Mouse (Mus musculus) CH12.LX (cell line): ENCODE measurements around the gene Lhfp. TPM values are rescaled to one million over a fixed set of nuclear protein-coding genes. Genes with fewer than 3 reads are reported as not detected.

Experiments
- DNase-seq: peaks from one replicate; pipeline ENCODE4 v3.0.0-alpha.2; 2013; ENCODE audit errors: extremely low read depth
- H3K27ac ChIP-seq: 2 replicates; pipeline ENCODE4 v1.5.1; 2012; ENCODE audit warnings: low read depth, mild to moderate bottlenecking, control low read depth, moderate library complexity; ENCODE audit not compliant: insufficient read depth
- H3K27me3 ChIP-seq: replicated peaks from 2 replicates; pipeline ENCODE3; 2012; ENCODE audit warnings: inconsistent platforms
- H3K36me3 ChIP-seq, 2 experiments: replicated peaks in 1 of 2; 2 replicates each; pipeline versions ENCODE3 to v1.6.1; 2012; ENCODE audit warnings: inconsistent platforms in 1 of 2, low read length in 1 of 2, mild to moderate bottlenecking in 1 of 2, mixed read lengths in 1 of 2, moderate library complexity in 1 of 2; ENCODE audit not compliant: control insufficient read depth in 1 of 2, insufficient read depth in 1 of 2
- H3K4me1 ChIP-seq, 2 experiments: 2 replicates each; pipeline ENCODE4 v1.6.1; 2012; ENCODE audit warnings: inconsistent platforms in 1 of 2, moderate library complexity in 1 of 2; ENCODE audit not compliant: insufficient read depth in 2 of 2, control insufficient read depth in 1 of 2
- H3K4me2 ChIP-seq: 2 replicates; pipeline ENCODE4 v1.6.1; 2012; ENCODE audit warnings: low read depth, mild to moderate bottlenecking, control low read depth; ENCODE audit not compliant: poor library complexity, insufficient read depth, severe bottlenecking
- H3K4me3 ChIP-seq, 3 experiments: fragments of 150-350 bp in 1 of 3; sonication (generic) in 1 of 3; replicated peaks in 1 of 3; 2 replicates each; pipeline versions ENCODE3 to v1.5.1; 2011 to 2012; ENCODE audit warnings: low read depth in 2 of 3, low read length in 2 of 3, mild to moderate bottlenecking in 2 of 3, moderate library complexity in 2 of 3, control low read depth in 1 of 3, improper control_type of control experiment in 1 of 3, inconsistent platforms in 1 of 3, mixed read lengths in 1 of 3; ENCODE audit not compliant: poor library complexity in 1 of 3
- H3K79me2 ChIP-seq: replicated peaks from 2 replicates; pipeline ENCODE4 v1.6.1; 2012; ENCODE audit warnings: mild to moderate bottlenecking, moderate library complexity; ENCODE audit not compliant: control insufficient read depth, poor library complexity, insufficient read depth, severe bottlenecking; ENCODE audit errors: extremely low read depth
- H3K9ac ChIP-seq: 2 replicates; pipeline ENCODE4 v1.6.1; 2012; ENCODE audit warnings: low read depth, mild to moderate bottlenecking, control low read depth, moderate library complexity; ENCODE audit not compliant: insufficient read depth
- H3K9me3 ChIP-seq: replicated peaks from 2 replicates; pipeline ENCODE3; 2012; ENCODE audit warnings: low read length, inconsistent platforms, mixed read lengths
- CHD2 ChIP-seq: IDR thresholded peaks from 2 replicates; pipeline ENCODE4 v1.6.1; 2011; ENCODE audit warnings: low read length, improper control_type of control experiment
- CTCF ChIP-seq, 2 experiments: IDR thresholded peaks in 1 of 2; conservative IDR thresholded peaks in 1 of 2; 2 replicates each; pipeline ENCODE4 v1.5.1; 2011 to 2012; ENCODE audit warnings: low read depth in 2 of 2, low read length in 2 of 2, improper control_type of control experiment in 1 of 2, inconsistent platforms in 1 of 2, mild to moderate bottlenecking in 1 of 2, moderate library complexity in 1 of 2
- E2F4 ChIP-seq: IDR thresholded peaks from 2 replicates; pipeline ENCODE4 v1.6.1; 2011; ENCODE audit warnings: low read depth, low read length, improper control_type of control experiment; ENCODE audit not compliant: insufficient replicate concordance
- ETS1 ChIP-seq: conservative IDR thresholded peaks from 2 replicates; pipeline ENCODE4 v1.6.1; 2012; ENCODE audit warnings: low read depth, mild to moderate bottlenecking, inconsistent platforms, low read length, improper control_type of control experiment, moderate library complexity
- GABPA ChIP-seq: IDR thresholded peaks from 2 replicates; pipeline ENCODE4 v1.6.1; 2012; ENCODE audit warnings: low read depth, low read length, improper control_type of control experiment, inconsistent platforms; ENCODE audit not compliant: insufficient replicate concordance
- IRF4 ChIP-seq: IDR thresholded peaks from 2 replicates; pipeline ENCODE4 v1.6.1; 2014; ENCODE audit warnings: low read depth, mild to moderate bottlenecking, inconsistent platforms, low read length, improper control_type of control experiment
- JUND ChIP-seq: conservative IDR thresholded peaks from 2 replicates; pipeline ENCODE4 v1.6.1; 2011; ENCODE audit warnings: low read depth, low read length, improper control_type of control experiment
- MAX ChIP-seq: IDR thresholded peaks from 2 replicates; pipeline ENCODE4 v1.6.1; 2011; ENCODE audit warnings: low read length, improper control_type of control experiment
- MEF2A ChIP-seq: IDR thresholded peaks from 2 replicates; pipeline ENCODE4 v1.6.1; 2014; ENCODE audit warnings: low read depth, mild to moderate bottlenecking, inconsistent platforms, low read length, improper control_type of control experiment, borderline replicate concordance
- MXI1 ChIP-seq: IDR thresholded peaks from 2 replicates; pipeline ENCODE4 v1.6.1; 2011; ENCODE audit warnings: mild to moderate bottlenecking, low read depth, low read length, improper control_type of control experiment
- MYC ChIP-seq: IDR thresholded peaks from 2 replicates; pipeline ENCODE4 v1.6.1; 2011; ENCODE audit warnings: low read depth, mild to moderate bottlenecking, improper control_type of control experiment, low read length
- PAX5 ChIP-seq: IDR thresholded peaks from 2 replicates; pipeline ENCODE4 v1.6.1; 2012; ENCODE audit warnings: low read length, inconsistent platforms, mixed read lengths
- RAD21 ChIP-seq: IDR thresholded peaks from 2 replicates; pipeline ENCODE4 v1.6.1; 2011; ENCODE audit warnings: low read depth, mild to moderate bottlenecking, low read length, improper control_type of control experiment, moderate library complexity
- USF1 ChIP-seq: IDR thresholded peaks from 2 replicates; pipeline ENCODE4 v1.6.1; 2014; ENCODE audit warnings: low read depth, mild to moderate bottlenecking, inconsistent platforms, low read length, improper control_type of control experiment
- ZMIZ1 ChIP-seq: IDR thresholded peaks from 2 replicates; pipeline ENCODE4 v1.6.1; 2012; ENCODE audit warnings: low read depth, mild to moderate bottlenecking, inconsistent platforms, low read length, improper control_type of control experiment
- dilution Hi-C: fragments of 300-500 bp; cut with MboI; formaldehyde crosslinking; loops from 2 replicates; pipeline ENCODE4 v1.14.3; 2020; ENCODE audit warnings: low sequenced_read_pairs; ENCODE audit not compliant: extremely low pct_unique_long_range_greater_than_20kb, extremely low pct_ligation_motif_present
- in situ Hi-C: fragments of 300-500 bp; cut with MboI; formaldehyde crosslinking; loops from 3 replicates; pipeline ENCODE4 v1.14.3; 2019; ENCODE audit warnings: low sequenced_read_pairs, low pct_ligation_motif_present, low pct_unique_long_range_greater_than_20kb, mixed read lengths
- polyA plus RNA-seq: library from polyadenylated mRNA; unstranded; fragments of >175 nt; gene quantifications from 2 replicates; pipeline ENCODE4 v1.2.1, GENCODE M21; 2012; ENCODE audit warnings: low read depth; ENCODE audit not compliant: insufficient read length
- total RNA-seq, 2 experiments: library from RNA; depleted of rRNA; stranded (reverse); fragments of 300-350 nt in 1 of 2; fragments of >200 nt in 1 of 2; gene quantifications; 2 replicates each; pipeline ENCODE4 v1.2.3; 2012 to 2014

Lhfp gene
- total and polyA plus RNA-seq, 3 experiments: not detected

DNA sequence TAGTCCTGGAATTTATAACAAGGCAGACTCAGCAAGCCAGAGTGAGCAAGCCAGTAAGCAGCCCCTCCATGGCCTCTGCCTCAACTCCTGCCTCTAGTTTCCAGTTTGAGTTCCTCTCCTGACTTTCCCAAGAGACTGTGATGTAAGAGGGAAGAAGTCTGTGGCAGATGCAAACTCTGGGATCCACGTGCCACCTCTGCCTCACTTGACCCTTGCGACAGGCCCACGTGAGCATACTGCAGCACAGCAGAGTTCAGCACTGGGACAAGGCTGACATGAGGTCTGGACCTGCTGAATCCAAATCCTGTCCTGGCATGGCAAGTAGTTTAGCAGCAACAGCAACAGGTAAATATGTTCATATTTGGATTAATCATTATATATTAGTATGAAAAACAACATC is 41.3 kb upstream of the Lhfp start:
- 0 out of 4 replicates have a peak, but pooled peaks cover 0 to 2% of the 10 kb centered on the region in 2 experiments for H3K4me1 ChIP-seq
- no peaks in the 10 kb centered on the region for H3K9me3 ChIP-seq
- H3K4me2 ChIP-seq: no peak overlapping the region
- peaks cover 46 to 79% of the 10 kb centered on the region in 2 experiments for H3K36me3 ChIP-seq
- H3K4me3 ChIP-seq: no peak overlapping the region
- no peaks in the 10 kb centered on the region for H3K79me2 ChIP-seq
- in situ Hi-C loops (no loop called here), dilution Hi-C loops (no loop called here)
- H3K27me3 ChIP-seq: no peaks in the 10 kb centered on the region
- TF ChIP-seq MXI1: no peak
- TF ChIP-seq CTCF (conservative IDR thresholded peaks at IDR 0.05 in 1 of 2, IDR thresholded peaks at IDR 0.05 in 1 of 2; ENCODE audit: low read depth in 2 of 2, low read length in 2 of 2): no peak
- TF ChIP-seq PAX5: no peak
- TF ChIP-seq RAD21: no peak
- no peak for TF ChIP-seq ZMIZ1
- no peak for TF ChIP-seq E2F4
- TF ChIP-seq CHD2: no peak
- TF ChIP-seq JUND: no peak
- TF ChIP-seq IRF4: no peak
- no peak for TF ChIP-seq GABPA
- TF ChIP-seq MEF2A: no peak
- DNase-seq: no peak
- H3K9ac ChIP-seq: no peak overlapping the region
- no peak overlapping the region for H3K27ac ChIP-seq

DNA sequence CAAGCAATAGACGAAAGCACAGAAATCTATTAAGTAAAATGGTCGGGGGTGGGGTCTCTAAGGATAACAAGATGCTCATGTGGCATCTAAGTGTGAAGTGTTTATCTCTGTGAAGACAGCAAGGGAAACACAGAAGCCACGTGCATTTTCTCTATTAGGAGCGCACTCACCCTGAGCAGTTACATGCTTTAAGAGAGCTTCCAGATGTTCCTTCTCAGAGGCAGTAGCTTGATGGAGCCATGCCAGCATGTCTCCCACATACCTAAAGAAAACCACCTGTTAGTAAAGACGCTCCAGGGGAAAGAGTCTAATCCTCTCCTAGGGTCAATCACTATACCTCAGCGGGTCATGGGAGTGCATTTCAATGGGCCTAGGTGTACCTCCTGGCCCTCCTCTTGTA is 39.3 kb upstream of the Lhfp start:
- H3K9ac ChIP-seq: no peak overlapping the region
- DNase-seq: no peak
- no peaks in the 10 kb centered on the region for H3K27me3 ChIP-seq
- in situ Hi-C loops: no loop called here
- dilution Hi-C loops: no loop called here
- peaks cover 42 to 82% of the 10 kb centered on the region in 2 experiments for H3K36me3 ChIP-seq
- no peak overlapping the region for H3K27ac ChIP-seq
- TF ChIP-seq MAX (no peak), USF1 (no peak), ETS1 (no peak), MYC (no peak)
- H3K79me2 ChIP-seq: no peaks in the 10 kb centered on the region
- H3K4me3 ChIP-seq: no peak overlapping the region
- no peaks in the 10 kb centered on the region for H3K9me3 ChIP-seq
- H3K4me2 ChIP-seq: no peak overlapping the region
- H3K4me1 ChIP-seq: 0 out of 4 replicates have a peak, but pooled peaks cover 0 to 2% of the 10 kb centered on the region in 2 experiments
